Comparison of ENCODE assay signal across 8 mouse cellular contexts in the genomic region with DNA sequence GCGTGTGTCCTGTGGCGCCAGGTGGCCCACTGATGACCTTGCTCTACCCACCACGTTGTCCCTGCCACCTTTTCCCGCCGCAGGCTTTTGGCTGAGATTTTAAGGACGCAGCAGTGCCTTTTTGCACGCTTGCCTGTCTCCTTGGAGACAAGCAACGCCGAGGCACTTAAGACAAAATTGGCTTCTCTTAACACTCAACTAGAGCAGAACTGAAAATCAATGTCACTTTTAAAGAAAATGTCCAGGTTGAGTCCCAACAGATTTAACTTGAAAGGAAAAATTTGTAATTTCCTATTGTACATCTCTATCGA. TPM values are rescaled to one million over a fixed set of nuclear protein-coding genes. Genes with fewer than 3 reads are reported as not detected.
DNase-seq lines count a peak whose midpoint lies in the region; ATAC-seq and TF ChIP-seq lines count a peak whose summit lies in the region.

No protein-coding gene starts in this region.

- H3K27me3 ChIP-seq in cerebellum, adult 2 months (ENCODE audit: control insufficient read depth, insufficient read depth, low read length), result no peaks in the 10 kb centered on the region
- no peaks in the 10 kb centered on the region for H3K27me3 ChIP-seq in neural tube, embryonic 11.5 days (ENCODE audit: control insufficient read depth, insufficient read depth, low read length)
- H3K27me3 ChIP-seq in limb, embryonic 12.5 days, result no peaks in the 10 kb centered on the region
- no peaks in the 10 kb centered on the region for H3K27me3 ChIP-seq in stomach, embryonic 14.5 days (ENCODE audit: control insufficient read depth, insufficient read depth, low read length)

- no peak for TF ChIP-seq CTCF in cerebellum, adult 2 months (IDR thresholded peaks at IDR 0.05; ENCODE audit: borderline replicate concordance, insufficient read depth, low read depth, low read length)

- DNase-seq in cerebellum, adult 2 months, result no peak
- DNase-seq in cerebellum, adult 11 months, result no peak
- DNase-seq in neural tube, embryonic 11.5 days (ENCODE audit: low spot score), result no peak
- DNase-seq in neural tube, embryonic 10.5 days (ENCODE audit: extremely low spot score, low spot score), result no peak
- DNase-seq in cerebellum, postnatal 10 days, result no peak

- no peak for TF ChIP-seq POLR2A in cerebellum, adult 2 months (IDR thresholded peaks at IDR 0.05; ENCODE audit: borderline replicate concordance, insufficient read depth, low read length)

- H3K4me1 ChIP-seq in cerebellum, adult 2 months (ENCODE audit: control insufficient read depth, insufficient read depth, low read length), result no peaks in the 10 kb centered on the region; the same call in 1 of the 2 replicates
- peaks cover 13% of the 10 kb centered on the region for H3K4me1 ChIP-seq in neural tube, embryonic 11.5 days (ENCODE audit: control insufficient read depth, insufficient read depth, low read length)
- H3K4me1 ChIP-seq in limb, embryonic 12.5 days (replicated peaks), result peaks cover 8% of the 10 kb centered on the region
- H3K4me1 ChIP-seq in stomach, embryonic 14.5 days (ENCODE audit: control insufficient read depth, insufficient read depth, low read length), result peaks cover 4% of the 10 kb centered on the region; the same call in 1 of the 2 replicates

- H3K36me3 ChIP-seq in neural tube, embryonic 11.5 days (ENCODE audit: control insufficient read depth, insufficient read depth, low read length), result no peaks in the 10 kb centered on the region
- peaks cover 2% of the 10 kb centered on the region; the same call in 1 of the 2 replicates for H3K36me3 ChIP-seq in limb, embryonic 12.5 days
- H3K36me3 ChIP-seq in stomach, embryonic 14.5 days (ENCODE audit: control insufficient read depth, insufficient read depth, low read length), result no peaks in the 10 kb centered on the region

- no peaks in the 10 kb centered on the region for H3K9me3 ChIP-seq in neural tube, embryonic 11.5 days (ENCODE audit: control insufficient read depth, low read length)
- H3K9me3 ChIP-seq in limb, embryonic 12.5 days, result no peaks in the 10 kb centered on the region
- no peaks in the 10 kb centered on the region for H3K9me3 ChIP-seq in stomach, embryonic 14.5 days (ENCODE audit: control insufficient read depth, low read depth, low read length)

- peak overlapping the region; percentile 78 for H3K9ac ChIP-seq in neural tube, embryonic 11.5 days (ENCODE audit: low read length)
- peak overlapping the region; percentile 80 for H3K9ac ChIP-seq in limb, embryonic 12.5 days (replicated peaks)
- H3K9ac ChIP-seq in stomach, embryonic 14.5 days (replicated peaks; ENCODE audit: low read depth, low read length), result peak overlapping the region; percentile 68

- no peak for ATAC-seq in neural tube, embryonic 11.5 days (ENCODE audit: insufficient read depth, low FRiP score, low TSS enrichment)
- no peak for ATAC-seq in limb, embryonic 12.5 days (ENCODE audit: insufficient number of reproducible peaks, insufficient read depth, low FRiP score, low TSS enrichment, low read depth)
- ATAC-seq in stomach, embryonic 14.5 days (ENCODE audit: insufficient number of reproducible peaks, insufficient read depth, low FRiP score, low read depth), result no peak
- ATAC-seq in granulocyte monocyte progenitor cell, adult 5-6 weeks (replicated peaks; ENCODE audit: poor library complexity, severe bottlenecking), result no peak

- peak overlapping the region; percentile 74 for H3K4me2 ChIP-seq in neural tube, embryonic 11.5 days (ENCODE audit: low read depth)
- peak overlapping the region; percentile 87 for H3K4me2 ChIP-seq in limb, embryonic 12.5 days
- H3K4me2 ChIP-seq in stomach, embryonic 14.5 days (replicated peaks; ENCODE audit: low read depth, low read length), result peak overlapping the region; percentile 80

- under 1% methylated on average over 10 of the region's 10 CpGs for WGBS in cerebellum, adult 2 months
- 2% methylated on average over 10 of the region's 10 CpGs for WGBS in neural tube, embryonic 11.5 days
- WGBS in limb, embryonic 12.5 days, result 3% methylated on average over 10 of the region's 10 CpGs
- WGBS in stomach, embryonic 14.5 days, result 2% methylated on average over 10 of the region's 10 CpGs

- H3K27ac ChIP-seq in cerebellum, adult 2 months (ENCODE audit: insufficient read depth, low read length), result peak overlapping the region; percentile 79
- 0 out of 2 replicates have a peak overlapping the region, but pooled peaks have one; percentile 49 for H3K27ac ChIP-seq in neural tube, embryonic 11.5 days (ENCODE audit: low read depth, low read length)
- peak overlapping the region; percentile 74 for H3K27ac ChIP-seq in limb, embryonic 12.5 days
- H3K27ac ChIP-seq in stomach, embryonic 14.5 days (ENCODE audit: low read length), result peak overlapping the region; percentile 56

- peak overlapping the region; percentile 99 for H3K4me3 ChIP-seq in cerebellum, adult 2 months (replicated peaks; ENCODE audit: insufficient read depth, low read depth, low read length)
- peak overlapping the region; percentile 83 for H3K4me3 ChIP-seq in neural tube, embryonic 11.5 days (ENCODE audit: low read depth, low read length)
- peak overlapping the region; percentile 78 for H3K4me3 ChIP-seq in limb, embryonic 12.5 days (replicated peaks)
- peak overlapping the region; percentile 80 for H3K4me3 ChIP-seq in stomach, embryonic 14.5 days (ENCODE audit: low read depth, low read length)

RNA-seq across cellular contexts. Expression of gene Tmem161b, which starts 0.5 kb away (rescaled TPM):
- polyA plus RNA-seq in cerebellum, adult 2 months (2012; rRNA removed), result 28.6 and 31.4 TPM in 2 replicates
- 21.6 and 23.2 TPM in 2 replicates for polyA plus RNA-seq in neural tube, embryonic 11.5 days (2014; fragmentation: Nextera tagmentation; extraction: Ambion mirVana)
- polyA plus RNA-seq in limb, embryonic 12.5 days (2016; fragmentation: Nextera tagmentation; extraction: Ambion mirVana), result 13.6 and 15.0 TPM in 2 replicates
- polyA plus RNA-seq in stomach, embryonic 14.5 days (2014; fragmentation: Nextera tagmentation; extraction: Ambion mirVana), result 22.1 and 22.5 TPM in 2 replicates
- total RNA-seq in granulocyte monocyte progenitor cell, adult 5-6 weeks (2014; fragmentation: Nextera tagmentation), result 15.3 and 30.4 TPM in 2 replicates
- total RNA-seq in granulocyte monocyte progenitor cell, adult 5-6 weeks (2017), result 11.9 and 22.6 TPM in 2 replicates
